Mouse (Mus musculus) limb, embryonic 13.5 days (tissue): ENCODE data around the gene Rpl9. TPM values are rescaled to one million over a fixed set of nuclear protein-coding genes. Genes with fewer than 3 reads are reported as not detected.
A peak's percentile ranks its signal among the peaks of the same experiment; 100 is the strongest.

Source experiments
- ATAC-seq: fragments of 200-750 bp; cut with Nextera tagmentation; 2 replicates; pipeline ENCODE4 v1.8.0; 2017; ENCODE audit warnings: low read depth, moderate number of reproducible peaks, moderate TSS enrichment; ENCODE audit not compliant: low FRiP score
- H3K27ac ChIP-seq: fragments of 300-500 bp; sonication (generic); 2 replicates; pipeline ENCODE4 v1.5.1; 2015; ENCODE audit warnings: inconsistent platforms, mild to moderate bottlenecking, moderate library complexity
- H3K27me3 ChIP-seq: fragments of 300-500 bp; sonication (generic); 2 replicates; pipeline ENCODE4 v1.6.1; 2015; ENCODE audit warnings: mild to moderate bottlenecking, inconsistent platforms
- H3K36me3 ChIP-seq: fragments of 300-500 bp; sonication (generic); 2 replicates; pipeline ENCODE4 v1.6.1; 2015; ENCODE audit warnings: inconsistent platforms, mild to moderate bottlenecking, moderate library complexity
- H3K4me1 ChIP-seq: fragments of 300-500 bp; sonication (generic); 2 replicates; pipeline ENCODE4 v1.6.1; 2015; ENCODE audit warnings: inconsistent platforms
- H3K4me2 ChIP-seq: fragments of 300-500 bp; sonication (generic); replicated peaks from 2 replicates; pipeline ENCODE4 v1.6.1; 2015; ENCODE audit warnings: inconsistent platforms, mild to moderate bottlenecking, moderate library complexity
- H3K4me3 ChIP-seq: fragments of 300-500 bp; sonication (generic); 2 replicates; pipeline ENCODE4 v1.5.1; 2015; ENCODE audit warnings: moderate library complexity, mild to moderate bottlenecking, inconsistent platforms
- H3K9ac ChIP-seq: fragments of 300-500 bp; sonication (generic); 2 replicates; pipeline ENCODE4 v1.6.1; 2015; ENCODE audit warnings: mild to moderate bottlenecking, inconsistent platforms
- H3K9me3 ChIP-seq: fragments of 300-500 bp; sonication (generic); 2 replicates; pipeline ENCODE4 v1.6.1; 2016; ENCODE audit warnings: inconsistent platforms
- WGBS: fragments of 180-500 bp; shearing (Covaris S2); methylation state at CpG from one replicate; pipeline ENCODE4 v1.1.7; 2015; 5-methylcytosine and 5-hydroxymethylcytosine counted together
- polyA plus RNA-seq: library from polyadenylated mRNA; unstranded; fragments of >200 nt; fragmentation: Nextera tagmentation; extraction: Ambion mirVana; gene quantifications from 2 replicates; pipeline ENCODE4 v1.2.1, GENCODE M21; 2015

Gene Rpl9
- polyA plus RNA-seq, 1 experiment from 2014 or later: 1,018 TPM

DNA sequence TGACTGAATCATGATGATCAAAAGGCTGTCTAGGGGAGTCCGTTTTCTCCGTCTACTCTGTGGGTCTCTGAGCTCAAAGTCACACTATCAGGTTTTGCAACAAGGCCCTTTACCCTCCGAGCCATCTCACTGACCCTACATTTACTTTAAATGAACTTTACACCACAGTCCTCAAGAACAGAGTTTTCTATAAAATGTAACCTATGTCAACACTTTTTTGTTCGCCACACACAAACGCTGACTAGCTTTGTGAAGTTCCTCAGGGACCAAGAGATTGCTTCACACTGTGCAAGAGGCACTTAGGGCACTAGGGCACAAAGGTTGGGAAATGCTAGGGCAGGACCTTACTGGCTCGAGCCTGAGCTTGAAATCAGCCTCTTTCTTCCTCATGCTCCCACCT is 34.4 kb downstream of the Rpl9 start:
- Histone ChIP-seq H3K27me3 (no peaks in the 10 kb centered on the region), H3K4me3 (no peak overlapping the region), H3K9ac (no peak overlapping the region), H3K4me2 (no peak overlapping the region), H3K4me1 (no peaks in the 10 kb centered on the region), H3K36me3 (no peaks in the 10 kb centered on the region), H3K9me3 (no peaks in the 10 kb centered on the region), H3K27ac (no peak overlapping the region)
- no peak for ATAC-seq
- 85% methylated on average over 6 of the region's 6 CpGs for WGBS

DNA sequence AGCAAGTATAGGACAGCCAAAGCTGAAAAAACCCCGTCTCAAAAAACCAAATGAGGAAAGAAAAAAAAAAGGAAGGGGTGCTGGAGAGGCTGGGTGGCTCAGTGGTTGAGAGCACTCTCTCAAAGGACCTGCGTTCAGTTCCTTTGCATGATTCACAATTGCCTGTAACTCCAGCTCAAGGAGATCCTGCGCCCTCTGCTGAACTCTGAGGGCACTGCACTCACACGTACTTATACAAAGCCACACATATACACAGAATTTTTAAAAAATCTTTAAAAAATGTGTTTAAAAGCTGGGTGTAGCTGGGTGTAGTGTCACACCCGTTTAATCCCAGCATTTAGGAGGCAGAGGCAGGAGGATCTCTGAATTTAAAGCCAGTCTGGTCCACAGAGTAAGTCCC is 36.3 kb downstream of the Rpl9 start:
- no peak for ATAC-seq
- no peak overlapping the region for H3K27ac ChIP-seq
- H3K9me3 ChIP-seq: no peaks in the 10 kb centered on the region
- no peaks in the 10 kb centered on the region for H3K4me1 ChIP-seq
- no peak overlapping the region for H3K4me2 ChIP-seq
- no peak overlapping the region for H3K4me3 ChIP-seq
- H3K9ac ChIP-seq: no peak overlapping the region
- H3K36me3 ChIP-seq: no peaks in the 10 kb centered on the region
- WGBS: 71% methylated on average over 5 of the region's 5 CpGs
- H3K27me3 ChIP-seq: no peaks in the 10 kb centered on the region

DNA sequence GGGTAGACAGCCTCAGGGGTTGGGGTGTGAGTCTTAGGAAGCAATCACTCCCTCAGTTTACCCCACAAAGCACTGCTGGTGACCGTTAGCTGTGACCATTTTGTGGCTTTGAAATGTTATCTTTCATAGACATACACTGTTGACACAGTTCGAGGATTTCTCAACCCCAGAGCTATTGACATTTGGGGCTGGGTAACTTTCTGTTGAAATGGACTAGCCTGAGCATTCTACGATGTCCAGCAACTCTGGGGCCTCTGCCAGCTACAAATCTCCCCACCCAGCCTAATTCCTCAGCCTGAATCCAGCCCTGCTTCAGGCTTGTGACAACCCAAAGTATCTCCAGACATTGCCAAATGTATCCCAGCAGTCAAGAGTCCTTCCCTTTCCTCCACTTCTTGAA is 37.1 kb downstream of the Rpl9 start:
- 89% methylated on average over 3 of the region's 3 CpGs for WGBS
- Histone ChIP-seq H3K9me3 (no peaks in the 10 kb centered on the region), H3K4me3 (no peak overlapping the region), H3K27ac (no peak overlapping the region), H3K9ac (no peak overlapping the region), H3K4me2 (no peak overlapping the region), H3K27me3 (no peaks in the 10 kb centered on the region), H3K4me1 (no peaks in the 10 kb centered on the region), H3K36me3 (no peaks in the 10 kb centered on the region)
- ATAC-seq: no peak

DNA sequence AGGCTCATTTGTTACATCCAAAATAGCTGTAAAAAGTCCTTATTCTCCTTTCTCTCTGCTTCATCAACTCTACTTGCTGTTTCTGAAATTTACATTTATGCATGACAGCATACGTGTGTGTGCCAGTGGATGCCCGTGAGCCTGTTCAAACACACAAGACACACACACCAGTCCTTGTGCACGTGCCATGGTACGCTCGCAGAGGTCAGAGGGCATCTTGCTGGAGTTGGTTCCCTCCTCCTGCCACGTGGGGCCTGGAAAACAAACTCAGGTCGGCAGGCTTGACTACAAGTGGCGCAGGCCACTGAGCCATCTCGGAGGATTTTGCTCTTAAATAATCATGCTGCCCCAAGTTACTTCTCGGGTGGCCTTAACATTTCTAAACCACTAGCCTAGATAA is 40.7 kb downstream of the Rpl9 start:
- Histone ChIP-seq H3K9me3 (no peaks in the 10 kb centered on the region), H3K9ac (no peak overlapping the region), H3K27me3 (no peaks in the 10 kb centered on the region), H3K36me3 (no peaks in the 10 kb centered on the region), H3K4me2 (no peak overlapping the region), H3K4me1 (no peaks in the 10 kb centered on the region), H3K4me3 (no peak overlapping the region), H3K27ac (no peak overlapping the region)
- no peak for ATAC-seq
- 79% methylated on average over 10 of the region's 10 CpGs for WGBS

DNA sequence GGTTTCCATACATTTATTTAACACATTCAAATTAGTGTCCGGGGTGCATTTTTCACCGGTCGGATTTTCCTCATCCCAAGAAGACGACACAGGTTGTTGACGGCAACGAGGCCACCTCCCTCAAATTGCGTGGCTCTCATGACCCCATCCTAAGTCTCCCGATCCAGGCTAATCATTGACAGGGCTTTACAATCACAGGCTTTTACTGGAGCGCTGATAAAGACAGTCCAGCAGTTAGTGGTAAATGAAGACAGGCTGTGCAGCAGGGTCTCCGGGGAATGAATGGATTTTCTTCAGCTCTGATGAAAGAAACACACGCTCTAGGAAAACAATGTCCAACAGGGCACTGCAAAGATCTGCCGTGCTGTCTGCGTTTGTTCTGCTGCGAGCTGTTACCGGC is 43.1 kb downstream of the Rpl9 start, which contains the start of gene Klb:
Gene Klb (plus strand): TSS at position 147 of the 400 bp plus-strand sequence.
- ATAC-seq: no peak

DNA sequence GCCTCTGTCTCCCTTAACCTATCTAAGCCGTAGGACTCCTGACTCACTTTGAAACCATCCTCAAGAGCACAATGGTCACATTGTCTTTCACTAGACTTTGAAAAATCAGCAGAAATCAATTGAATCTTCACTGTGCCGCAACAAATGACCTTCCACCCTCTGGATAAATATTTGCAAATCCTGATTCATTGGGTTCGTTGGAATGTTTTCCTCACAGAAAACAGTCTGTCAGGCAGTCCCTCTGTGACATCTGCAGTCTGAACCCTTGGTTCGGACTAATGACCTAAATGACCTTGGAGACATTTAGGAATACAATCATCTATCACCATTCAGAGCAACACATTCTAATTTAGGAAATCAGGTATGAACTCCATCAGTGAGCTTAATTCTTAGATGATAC is 51.1 kb downstream of the Rpl9 start:
- Histone ChIP-seq H3K4me2 (no peak overlapping the region), H3K36me3 (no peaks in the 10 kb centered on the region), H3K9ac (no peak overlapping the region), H3K27me3 (no peaks in the 10 kb centered on the region), H3K9me3 (no peaks in the 10 kb centered on the region), H3K27ac (no peak overlapping the region), H3K4me1 (no peaks in the 10 kb centered on the region), H3K4me3 (no peak overlapping the region)
- WGBS: 76% methylated on average over 4 of the region's 4 CpGs
- ATAC-seq: no peak

More for the DNA sequence above, 43.1 kb downstream of the Rpl9 start, which contains the start of gene Klb:
- H3K27ac ChIP-seq: no peak within 1 kb of the TSS
- no peaks in the 10 kb centered on the region for H3K9me3 ChIP-seq
- no peaks in the 10 kb centered on the region for H3K27me3 ChIP-seq
- 0 out of 2 replicates have a peak within 1 kb of the TSS, but pooled peaks have one; percentile 27 for H3K9ac ChIP-seq
- 56% methylated on average over 15 of the region's 15 CpGs for WGBS
- H3K4me2 ChIP-seq: peak within 1 kb of the TSS; percentile 36
- no peaks in the 10 kb centered on the region for H3K36me3 ChIP-seq
- no peaks in the 10 kb centered on the region for H3K4me1 ChIP-seq
- no peak within 1 kb of the TSS; the same call in 1 of the 2 replicates for H3K4me3 ChIP-seq

DNA sequence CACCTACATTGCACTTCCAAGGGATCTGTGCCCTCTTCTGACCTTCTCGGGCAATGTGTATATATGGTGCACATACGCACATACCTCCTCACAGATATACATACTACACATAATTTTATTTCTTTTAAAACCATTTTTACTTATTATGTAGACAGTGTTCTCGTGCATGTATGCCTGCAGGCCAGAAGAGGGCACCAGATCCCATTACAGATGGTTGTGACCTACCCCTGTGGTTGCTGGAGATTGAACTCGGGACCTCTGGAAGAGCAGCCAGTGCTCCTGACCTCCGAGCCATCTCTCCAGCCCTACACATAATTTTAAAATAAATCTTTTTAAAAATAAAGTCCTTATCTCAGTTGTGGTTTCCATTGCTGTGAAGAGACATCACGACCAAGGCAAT is 52.9 kb downstream of the Rpl9 start:
- ATAC-seq: no peak
- Histone ChIP-seq H3K27ac (no peak overlapping the region), H3K9ac (no peak overlapping the region), H3K9me3 (no peaks in the 10 kb centered on the region), H3K36me3 (peaks cover 2% of the 10 kb centered on the region; the same call in 1 of the 2 replicates), H3K27me3 (no peaks in the 10 kb centered on the region), H3K4me2 (no peak overlapping the region), H3K4me3 (no peak overlapping the region), H3K4me1 (peaks cover 12% of the 10 kb centered on the region)
- 84% methylated on average over 6 of the region's 6 CpGs for WGBS

Other genes with a start within 250 kb of the Rpl9 start
- 11.0 and 11.3 TPM in 2 replicates for gene Wdr19, start 191.7 kb downstream of the Rpl9 start, polyA plus RNA-seq
- 120 and 125 TPM in 2 replicates for gene Rfc1, start 55.8 kb downstream of the Rpl9 start, polyA plus RNA-seq
- 0.08 TPM in 1 of 2 replicates, not detected in the other for gene Klb, start 43.1 kb downstream of the Rpl9 start, polyA plus RNA-seq
- 72.0 and 72.5 TPM in 2 replicates for gene Lias, start 53 bp upstream of the Rpl9 start, polyA plus RNA-seq
- gene Ugdh, start 44.5 kb upstream of the Rpl9 start, polyA plus RNA-seq: 161 and 165 TPM in 2 replicates
- gene Gm43552, start 101.4 kb upstream of the Rpl9 start, polyA plus RNA-seq: not detected in 2 replicates
- gene Smim14, start 145.7 kb upstream of the Rpl9 start, polyA plus RNA-seq: 113 and 116 TPM in 2 replicates
- gene Ube2k, start 145.8 kb upstream of the Rpl9 start, polyA plus RNA-seq: 197 and 215 TPM in 2 replicates